Mouse (Mus musculus): ENCODE data around the gene Acsm2. TPM values are rescaled to one million over a fixed set of nuclear protein-coding genes. Genes with fewer than 3 reads are reported as not detected.

The Acsm2 gene
- polyA plus RNA-seq, 1 experiment from 2014 or later: not detected

DNA sequence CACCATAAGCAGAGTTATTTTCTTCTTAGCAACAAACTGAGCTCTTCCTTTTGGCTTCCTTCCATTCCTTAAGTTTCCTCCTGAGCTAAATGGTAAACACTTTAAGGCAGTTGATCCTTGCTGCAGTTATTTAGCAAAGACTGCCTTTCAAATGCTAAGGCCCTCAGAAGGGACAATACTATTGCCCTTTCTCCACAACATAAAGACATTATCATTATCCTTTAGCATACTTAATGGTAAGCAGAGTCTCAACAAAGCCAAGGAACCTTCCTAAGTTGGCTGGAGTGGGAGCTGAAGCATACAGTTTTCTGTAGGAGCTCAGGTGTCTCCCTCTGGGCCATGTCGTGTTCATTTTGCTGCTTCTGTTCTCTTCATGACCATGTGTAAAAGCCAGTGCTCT is 41.2 kb downstream of the Acsm2 start:
- ATAC-seq (ENCODE audit: low FRiP score, low read depth): no peak
- Histone ChIP-seq H3K36me3 (no peaks in the 10 kb centered on the region), H3K4me1 (no peaks in the 10 kb centered on the region), H3K4me3 (no peak overlapping the region), H3K4me2 (replicated peaks) (no peak overlapping the region), H3K27me3 (no peaks in the 10 kb centered on the region), H3K9ac (replicated peaks) (no peak overlapping the region), H3K27ac (replicated peaks) (no peak overlapping the region), H3K9me3 (no peaks in the 10 kb centered on the region)
- 10% methylated on average over 1 of the region's 1 CpGs for WGBS

- Histone ChIP-seq H3K4me1 (no peaks in the 10 kb centered on the region), H3K9ac (replicated peaks) (no peak overlapping the region), H3K4me2 (replicated peaks) (no peak overlapping the region), H3K4me3 (no peak overlapping the region), H3K36me3 (no peaks in the 10 kb centered on the region), H3K9me3 (no peaks in the 10 kb centered on the region), H3K27me3 (no peaks in the 10 kb centered on the region), H3K27ac (replicated peaks) (no peak overlapping the region)
- no peak for ATAC-seq (ENCODE audit: low FRiP score, low read depth)
- 80% methylated on average over 2 of the region's 2 CpGs for WGBS
Measured at GRCm38 (mm10) chr7:119596536-119596935, 42.4 kb downstream of the Acsm2 start.

DNA sequence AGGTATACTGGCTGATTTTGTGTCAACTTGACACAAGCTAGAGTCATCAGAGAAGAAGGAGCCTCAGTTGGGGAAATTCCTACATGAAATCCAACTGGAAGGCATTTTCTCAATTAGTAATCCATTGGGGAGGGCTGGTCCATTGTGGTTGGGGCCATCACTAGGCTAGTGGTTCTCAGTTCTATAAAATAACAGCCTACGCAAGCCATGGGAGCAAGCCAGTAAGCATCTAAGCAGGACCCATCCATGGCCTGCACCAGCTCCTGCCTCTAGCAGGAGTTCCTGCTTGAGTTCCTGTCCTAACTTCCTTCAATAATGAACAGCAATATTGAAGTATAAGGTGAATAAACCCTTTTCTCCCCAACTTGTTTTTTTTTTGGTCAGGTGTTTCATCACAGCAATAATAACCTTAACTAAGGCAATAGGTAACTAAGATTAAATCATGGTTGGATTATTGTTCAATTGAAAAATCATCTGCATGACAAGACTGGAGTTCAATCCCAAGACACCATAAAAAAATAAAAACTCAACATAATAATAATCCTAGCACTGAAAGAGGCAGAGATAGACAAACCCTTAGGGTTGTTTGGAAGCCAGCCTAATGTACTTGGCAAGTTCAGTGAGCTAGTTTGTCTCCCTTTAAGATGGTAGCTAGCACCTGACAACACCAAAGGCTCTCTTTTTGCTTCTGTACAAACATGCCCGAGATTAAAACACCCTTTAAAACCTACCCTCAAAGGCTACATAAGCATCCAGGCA is 47.2 kb downstream of the Acsm2 start:
- no peaks in the 10 kb centered on the region for H3K4me1 ChIP-seq
- H3K4me2 ChIP-seq (replicated peaks): no peak overlapping the region
- H3K9ac ChIP-seq (replicated peaks): no peak overlapping the region
- no peaks in the 10 kb centered on the region for H3K9me3 ChIP-seq
- H3K27ac ChIP-seq (replicated peaks): no peak overlapping the region
- H3K27me3 ChIP-seq: no peaks in the 10 kb centered on the region
- H3K4me3 ChIP-seq: no peak overlapping the region
- ATAC-seq (ENCODE audit: low FRiP score, low read depth): no peak
- no peaks in the 10 kb centered on the region for H3K36me3 ChIP-seq
- WGBS: 87% methylated on average over 2 of the region's 2 CpGs

GRCm38 (mm10) chr7:119601954-119602317 is 47.8 kb downstream of the Acsm2 start:
- no peak overlapping the region for H3K4me3 ChIP-seq
- no peaks in the 10 kb centered on the region for H3K27me3 ChIP-seq
- no peak for ATAC-seq (ENCODE audit: low FRiP score, low read depth)
- H3K4me2 ChIP-seq (replicated peaks): no peak overlapping the region
- no peaks in the 10 kb centered on the region for H3K4me1 ChIP-seq
- no peaks in the 10 kb centered on the region for H3K9me3 ChIP-seq
- H3K27ac ChIP-seq (replicated peaks): no peak overlapping the region
- no peaks in the 10 kb centered on the region for H3K36me3 ChIP-seq
- 79% methylated on average over 1 of the region's 1 CpGs for WGBS
- no peak overlapping the region for H3K9ac ChIP-seq (replicated peaks)

GRCm38 (mm10) chr7:119604903-119605483 is 50.9 kb downstream of the Acsm2 start:
- H3K4me1 ChIP-seq: no peaks in the 10 kb centered on the region
- no peaks in the 10 kb centered on the region for H3K36me3 ChIP-seq
- 82% methylated on average over 2 of the region's 2 CpGs for WGBS
- no peak overlapping the region for H3K4me2 ChIP-seq (replicated peaks)
- no peaks in the 10 kb centered on the region for H3K9me3 ChIP-seq
- no peak overlapping the region for H3K9ac ChIP-seq (replicated peaks)
- no peak overlapping the region for H3K27ac ChIP-seq (replicated peaks)
- no peaks in the 10 kb centered on the region for H3K27me3 ChIP-seq
- H3K4me3 ChIP-seq: no peak overlapping the region
- ATAC-seq (ENCODE audit: low FRiP score, low read depth): no peak

- no peaks in the 10 kb centered on the region for H3K9me3 ChIP-seq
- H3K36me3 ChIP-seq: no peaks in the 10 kb centered on the region
- no peak overlapping the region for H3K4me2 ChIP-seq (replicated peaks)
- no peak overlapping the region for H3K9ac ChIP-seq (replicated peaks)
- ATAC-seq (ENCODE audit: low FRiP score, low read depth): no peak
- no peak overlapping the region for H3K27ac ChIP-seq (replicated peaks)
- no peaks in the 10 kb centered on the region for H3K4me1 ChIP-seq
- WGBS: 76% methylated on average over 9 of the region's 9 CpGs
- no peak overlapping the region for H3K4me3 ChIP-seq
- H3K27me3 ChIP-seq: no peaks in the 10 kb centered on the region
Measured at GRCm38 (mm10) chr7:119605926-119606663, 52.0 kb downstream of the Acsm2 start.

DNA sequence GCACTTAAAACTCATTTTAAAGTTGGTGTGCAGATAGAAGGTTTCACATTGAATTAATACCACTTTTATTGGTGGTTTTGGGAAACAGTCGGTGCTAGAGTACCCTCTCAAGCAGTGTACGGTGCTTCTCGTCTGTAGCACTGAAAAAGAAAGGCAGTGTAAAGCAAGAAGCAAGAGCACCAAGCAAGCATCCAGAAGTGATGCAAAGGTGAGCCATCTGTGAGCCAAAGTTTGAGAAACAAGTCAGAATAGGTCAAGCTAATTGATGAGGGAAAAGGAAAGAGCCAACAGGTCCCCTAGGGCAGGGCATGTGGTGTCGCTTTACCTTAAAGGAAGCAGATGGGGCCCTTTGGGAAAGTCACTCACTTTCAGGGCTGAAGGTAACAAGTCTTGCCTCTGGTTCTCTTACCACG is 52.5 kb downstream of the Acsm2 start, which contains the start of gene Acsm1:
Acsm1 (plus strand) TSS at position 363 of the 413 bp plus-strand sequence.
- no peaks in the 10 kb centered on the region for H3K4me1 ChIP-seq
- H3K27me3 ChIP-seq: no peaks in the 10 kb centered on the region
- 82% methylated on average over 5 of the region's 5 CpGs for WGBS
- H3K36me3 ChIP-seq: no peaks in the 10 kb centered on the region
- H3K27ac ChIP-seq (replicated peaks): no peak within 1 kb of the TSS
- H3K9me3 ChIP-seq: no peaks in the 10 kb centered on the region
- no peak for ATAC-seq (ENCODE audit: low FRiP score, low read depth)
- H3K4me3 ChIP-seq: no peak within 1 kb of the TSS
- no peak within 1 kb of the TSS for H3K4me2 ChIP-seq (replicated peaks)
- no peak within 1 kb of the TSS for H3K9ac ChIP-seq (replicated peaks)

- 84% methylated on average over 9 of the region's 9 CpGs for WGBS
- H3K4me3 ChIP-seq: no peak overlapping the region
- ATAC-seq (ENCODE audit: low FRiP score, low read depth): no peak
- no peak overlapping the region for H3K27ac ChIP-seq (replicated peaks)
- H3K9me3 ChIP-seq: no peaks in the 10 kb centered on the region
- no peak overlapping the region for H3K4me2 ChIP-seq (replicated peaks)
- no peaks in the 10 kb centered on the region for H3K27me3 ChIP-seq
- no peaks in the 10 kb centered on the region for H3K4me1 ChIP-seq
- no peaks in the 10 kb centered on the region for H3K36me3 ChIP-seq
- no peak overlapping the region for H3K9ac ChIP-seq (replicated peaks)
Measured at GRCm38 (mm10) chr7:119607796-119608515, 53.8 kb downstream of the Acsm2 start.

DNA sequence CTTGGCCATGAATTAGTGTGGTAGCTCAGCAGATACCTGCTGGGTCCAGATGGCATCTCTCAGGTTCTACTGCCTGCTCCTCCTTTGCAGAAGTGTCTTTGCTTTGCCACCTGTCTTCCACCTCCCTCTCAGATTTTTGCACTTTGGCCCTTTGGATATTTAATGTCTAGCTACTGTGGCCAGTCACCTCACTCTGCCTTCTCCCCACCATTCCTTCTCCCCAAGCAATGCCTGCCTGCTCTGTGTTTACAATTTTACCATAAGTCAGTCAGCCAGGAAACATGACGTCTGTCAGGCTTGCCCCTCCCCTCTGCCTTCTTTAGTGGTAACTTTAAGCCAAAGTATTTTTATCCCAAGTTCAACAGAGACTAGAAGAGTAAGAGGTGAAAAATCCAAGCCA is 62.4 kb downstream of the Acsm2 start:
- Histone ChIP-seq H3K27ac (replicated peaks) (no peak overlapping the region), H3K4me2 (replicated peaks) (no peak overlapping the region), H3K4me3 (no peak overlapping the region), H3K4me1 (no peaks in the 10 kb centered on the region), H3K9me3 (no peaks in the 10 kb centered on the region), H3K27me3 (no peaks in the 10 kb centered on the region), H3K9ac (replicated peaks) (no peak overlapping the region), H3K36me3 (no peaks in the 10 kb centered on the region)
- no peak for ATAC-seq (ENCODE audit: low FRiP score, low read depth)
- 93% methylated on average over 1 of the region's 1 CpGs for WGBS

DNA sequence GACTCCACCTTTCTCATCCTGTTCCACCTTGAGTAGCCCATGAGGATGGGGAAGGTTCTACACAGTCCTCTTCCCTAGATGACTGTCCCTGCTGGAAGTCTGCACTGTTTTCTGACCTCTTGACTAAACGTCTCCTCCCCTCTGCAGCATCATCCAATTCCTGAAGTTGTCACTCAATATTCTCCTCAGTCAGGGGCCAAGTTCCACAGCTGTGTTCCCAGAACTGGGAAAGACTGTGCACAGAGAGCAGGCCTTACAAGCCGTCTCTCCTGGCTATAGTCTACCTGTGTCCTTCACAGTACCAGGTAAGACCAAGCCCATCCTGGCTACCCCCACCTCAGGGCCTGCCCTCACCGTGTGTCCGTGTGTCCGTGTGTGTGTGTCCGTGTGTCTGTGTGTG is 63.5 kb downstream of the Acsm2 start:
- WGBS: 88% methylated on average over 6 of the region's 6 CpGs
- Histone ChIP-seq H3K27me3 (no peaks in the 10 kb centered on the region), H3K27ac (replicated peaks) (no peak overlapping the region), H3K9me3 (no peaks in the 10 kb centered on the region), H3K9ac (replicated peaks) (no peak overlapping the region), H3K4me2 (replicated peaks) (no peak overlapping the region), H3K36me3 (no peaks in the 10 kb centered on the region), H3K4me1 (no peaks in the 10 kb centered on the region), H3K4me3 (no peak overlapping the region)
- ATAC-seq (ENCODE audit: low FRiP score, low read depth): no peak

DNA sequence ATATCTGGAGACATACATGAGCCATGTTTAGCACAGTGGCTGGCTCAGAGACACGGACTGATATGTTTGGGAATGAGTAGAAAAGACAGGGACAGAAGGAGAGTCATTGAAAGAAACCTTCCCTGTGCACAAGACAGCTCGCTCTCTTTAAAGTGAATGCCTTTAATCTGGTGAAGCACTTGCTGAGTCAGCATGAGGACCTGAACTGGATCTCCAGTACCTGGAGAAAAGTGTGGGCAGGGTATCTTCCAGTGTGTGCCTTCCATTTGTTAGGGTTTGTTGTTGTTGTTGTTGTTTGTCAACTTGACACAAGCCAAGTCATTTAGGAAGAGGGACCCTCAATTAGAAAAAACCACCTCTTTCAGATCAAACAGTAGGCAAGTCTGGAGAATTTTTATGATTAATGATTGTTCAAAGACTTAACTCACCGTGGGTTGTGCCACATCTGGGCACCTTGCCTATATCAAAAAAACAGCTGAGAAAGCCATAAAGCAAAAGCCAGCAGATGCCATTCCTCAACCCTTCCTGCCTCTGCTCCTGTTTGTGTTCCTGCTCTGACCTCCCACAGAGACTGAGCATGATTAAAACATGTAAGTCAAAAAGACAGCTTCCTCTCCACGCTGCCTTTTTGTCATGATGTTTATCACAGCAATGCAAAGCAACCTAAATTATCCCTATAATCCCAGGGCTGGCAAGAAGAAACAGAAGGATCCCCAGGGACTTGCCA is 64.2 kb downstream of the Acsm2 start:
- no peaks in the 10 kb centered on the region for H3K4me1 ChIP-seq
- no peaks in the 10 kb centered on the region for H3K27me3 ChIP-seq
- H3K9ac ChIP-seq (replicated peaks): no peak overlapping the region
- H3K27ac ChIP-seq (replicated peaks): no peak overlapping the region
- no peak overlapping the region for H3K4me3 ChIP-seq
- no peak for ATAC-seq (ENCODE audit: low FRiP score, low read depth)
- no peaks in the 10 kb centered on the region for H3K36me3 ChIP-seq
- H3K4me2 ChIP-seq (replicated peaks): no peak overlapping the region
- no peaks in the 10 kb centered on the region for H3K9me3 ChIP-seq
- 73% methylated on average over 4 of the region's 4 CpGs for WGBS
